Mouse (Mus musculus) naive thymus-derived CD4-positive, alpha-beta T cell, adult 2 months (primary cell): ENCODE measurements at regions not wholly inside any gene's neighbourhood (a gene's known extent, or its start where the extent isn't known, plus 50 kb on each side); places are given as distances from the start of the nearest gene placed in this dataset.
A peak's percentile ranks its signal among the peaks of the same experiment; 100 is the strongest.

Experiments
- DNase-seq: peaks from one replicate; pipeline ENCODE4 v3.0.0-alpha.2; 2011; ENCODE audit warnings: low read depth

- DNase-seq = peak; percentile 20
These were observed 1059.1 kb downstream of the Diaph2 start for GRCm38 (mm10) chrX:130808530-130809235.

DNA sequence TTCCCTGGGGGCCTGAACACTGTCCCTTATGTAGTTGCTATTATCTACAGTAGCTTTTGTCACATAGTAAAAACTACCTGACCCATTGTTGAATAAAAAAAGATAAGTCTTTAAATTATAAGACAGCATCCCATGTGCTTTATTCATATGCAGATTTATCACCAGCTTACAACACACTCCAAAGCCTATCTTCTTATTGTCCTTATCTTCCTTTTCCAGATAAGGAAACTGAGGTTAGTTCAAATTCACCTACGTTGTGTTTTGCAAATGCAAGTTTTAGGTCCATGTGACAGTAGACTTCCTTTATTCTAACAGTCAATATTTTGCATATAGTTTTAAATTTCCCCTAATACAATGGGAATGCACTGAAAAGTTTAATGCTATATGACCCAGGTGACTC lies 1069.4 kb downstream of the Diaph2 start:
- DNase-seq = no peak

DNA sequence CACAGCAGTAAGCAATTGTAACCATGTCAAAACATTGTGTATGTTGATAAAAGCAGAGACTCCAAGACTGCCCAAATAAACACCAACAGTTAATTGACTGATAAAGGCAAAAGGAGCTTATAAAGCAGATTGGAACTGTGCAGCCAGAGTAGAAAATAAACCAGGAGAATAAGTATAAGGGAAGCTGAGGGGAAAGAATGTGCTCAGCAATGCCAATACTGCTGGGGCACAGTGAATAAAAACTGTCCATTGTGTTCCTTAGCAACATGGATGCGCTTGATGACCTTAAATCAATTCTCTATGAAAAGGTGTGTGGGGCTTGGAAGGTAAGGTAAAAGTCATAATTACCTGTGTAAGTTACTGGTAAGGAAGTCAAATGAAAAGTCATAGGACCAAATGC lies 1070.2 kb downstream of the Diaph2 start:
- no peak for DNase-seq

DNA sequence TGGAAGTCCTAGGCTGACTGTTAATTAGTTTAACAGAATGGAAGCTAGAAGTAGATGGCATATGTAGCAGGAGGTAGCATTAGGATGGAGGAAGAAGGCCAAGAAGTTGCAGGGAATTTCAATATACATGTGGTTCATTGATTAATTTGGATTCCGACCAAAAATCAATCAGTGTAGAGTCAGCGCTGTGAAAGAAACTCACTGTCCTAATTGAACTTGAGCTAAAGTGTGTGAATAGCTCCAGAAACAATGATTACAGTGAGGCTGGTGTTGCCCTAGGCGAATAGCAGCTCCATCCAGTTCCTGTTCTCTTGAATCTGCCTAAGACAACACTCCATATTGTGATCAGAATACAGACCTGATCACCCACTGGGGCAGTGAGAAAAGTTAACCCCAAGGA lies 1070.6 kb downstream of the Diaph2 start:
- DNase-seq = no peak

GRCm38 (mm10) chrX:130823943-130824342 lies 1074.4 kb downstream of the Diaph2 start:
- DNase-seq = no peak

- DNase-seq = no peak
These were observed 1086.3 kb downstream of the Diaph2 start for GRCm38 (mm10) chrX:130835835-130836234.

DNA sequence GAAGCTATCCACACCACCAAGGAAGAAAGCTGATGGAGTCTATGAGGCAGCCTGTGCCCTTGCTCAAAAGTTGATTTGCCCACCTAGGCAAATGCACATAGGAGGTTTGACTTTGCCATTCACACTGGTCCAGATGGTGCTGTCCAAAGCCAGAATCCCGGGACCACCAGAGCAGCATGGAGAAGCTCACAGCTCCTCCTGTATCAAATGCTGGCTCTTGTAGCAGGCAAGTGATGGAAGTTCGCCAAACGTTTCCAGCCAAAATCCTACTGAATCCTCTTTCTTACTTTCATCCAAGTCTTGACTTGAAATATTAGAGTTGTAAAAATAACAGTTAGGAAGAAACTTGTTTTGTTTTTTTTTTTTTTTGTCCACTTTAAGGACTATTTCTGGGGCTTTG lies 1093.6 kb downstream of the Diaph2 start:
- no peak for DNase-seq

GRCm38 (mm10) chrX:130866506-130866905 lies 1117.0 kb downstream of the Diaph2 start:
- no peak for DNase-seq

- no peak for DNase-seq
These were observed 1124.6 kb downstream of the Diaph2 start for GRCm38 (mm10) chrX:130874157-130874556.

DNA sequence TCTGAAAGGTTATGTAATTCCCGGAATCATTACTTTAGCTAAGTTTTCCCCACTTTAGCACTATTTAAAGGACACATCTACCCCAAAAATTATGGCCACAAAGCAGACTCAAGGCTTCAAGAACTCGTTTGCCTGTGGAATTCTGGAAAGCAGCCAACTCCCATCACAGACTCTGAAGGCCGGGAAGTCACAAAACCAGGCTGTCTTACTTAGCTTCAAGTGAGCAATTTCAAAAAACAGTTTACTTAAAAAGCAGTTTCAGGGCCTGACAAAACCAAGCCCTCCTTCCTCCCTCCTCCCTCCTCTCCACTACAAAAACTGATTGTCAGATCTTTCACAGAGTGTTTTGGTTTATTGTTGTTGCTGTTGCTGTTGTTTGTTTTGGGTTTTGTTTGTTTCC lies 1125.7 kb downstream of the Diaph2 start:
- no peak for DNase-seq

DNA sequence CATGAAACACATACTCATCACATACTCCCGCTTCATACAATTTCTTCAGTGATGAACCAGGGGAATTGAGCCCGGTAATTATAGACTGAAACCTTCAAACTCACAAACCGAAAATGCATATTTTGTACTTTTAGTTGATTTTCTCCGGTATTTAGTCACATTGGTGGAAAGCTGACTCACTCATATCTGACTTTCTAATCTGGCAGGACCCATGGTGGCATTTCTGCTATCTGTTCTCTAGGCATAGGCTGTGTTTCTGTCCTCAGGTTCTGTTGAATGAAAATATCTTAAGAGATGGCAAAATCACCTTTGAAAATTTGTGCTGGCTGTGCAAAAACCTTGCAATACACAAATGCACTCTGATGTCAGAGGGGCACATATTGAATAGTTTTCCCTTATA lies 1126.6 kb downstream of the Diaph2 start:
- no peak for DNase-seq
